Mouse (Mus musculus): ENCODE data around the gene Timp1. TPM values are rescaled to one million over a fixed set of nuclear protein-coding genes. Genes with fewer than 3 reads are reported as not detected.
A peak's percentile ranks its signal among the peaks of the same experiment; 100 is the strongest.

The Timp1 gene
- polyA plus RNA-seq, 1 experiment from 2014 or later, result 13.5 TPM

- no peak overlapping the region for H3K4me3 ChIP-seq
- H3K27ac ChIP-seq, result no peak overlapping the region
- WGBS, result 21% methylated on average over 11 of the region's 11 CpGs
- no peaks in the 10 kb centered on the region for H3K4me1 ChIP-seq
- no peaks in the 10 kb centered on the region for H3K9me3 ChIP-seq (replicated peaks)
- H3K36me3 ChIP-seq, result no peaks in the 10 kb centered on the region
- no peaks in the 10 kb centered on the region for H3K27me3 ChIP-seq (ENCODE audit: low read depth, poor library complexity, severe bottlenecking)
- no peak for DNase-seq (ENCODE audit: low spot score)
These were observed 3.0 kb downstream of the Timp1 start for GRCm38 (mm10) chrX:20872928-20873500.

- H3K4me1 ChIP-seq, result no peaks in the 10 kb centered on the region
- WGBS, result 82% methylated on average over 3 of the region's 3 CpGs
- H3K9me3 ChIP-seq (replicated peaks), result no peaks in the 10 kb centered on the region
- H3K4me3 ChIP-seq, result no peak overlapping the region
- no peak for DNase-seq (ENCODE audit: low spot score)
- no peaks in the 10 kb centered on the region for H3K36me3 ChIP-seq
- no peak overlapping the region for H3K27ac ChIP-seq
- no peaks in the 10 kb centered on the region for H3K27me3 ChIP-seq (ENCODE audit: low read depth, poor library complexity, severe bottlenecking)
These were observed 5.3 kb downstream of the Timp1 start for GRCm38 (mm10) chrX:20875241-20875640.

GRCm38 (mm10) chrX:20910074-20910473, 40.1 kb downstream of the Timp1 start:
- DNase-seq (ENCODE audit: low spot score), result no peak
- Histone ChIP-seq H3K27ac (no peak overlapping the region), H3K36me3 (no peaks in the 10 kb centered on the region), H3K4me1 (no peaks in the 10 kb centered on the region), H3K9me3 (replicated peaks) (no peaks in the 10 kb centered on the region), H3K4me3 (no peak overlapping the region), H3K27me3 (ENCODE audit: low read depth, poor library complexity, severe bottlenecking) (no peaks in the 10 kb centered on the region)
- 39% methylated on average over 3 of the region's 3 CpGs for WGBS

- Histone ChIP-seq H3K27me3 (ENCODE audit: low read depth, poor library complexity, severe bottlenecking) (no peaks in the 10 kb centered on the region), H3K36me3 (no peaks in the 10 kb centered on the region), H3K4me1 (no peaks in the 10 kb centered on the region), H3K4me3 (no peak overlapping the region), H3K27ac (no peak overlapping the region), H3K9me3 (replicated peaks) (no peaks in the 10 kb centered on the region)
- no peak for DNase-seq (ENCODE audit: low spot score)
- 86% methylated on average over 6 of the region's 6 CpGs for WGBS
These were observed 43.8 kb downstream of the Timp1 start for GRCm38 (mm10) chrX:20913726-20914125.

GRCm38 (mm10) chrX:20915075-20915474, 45.1 kb downstream of the Timp1 start:
- Histone ChIP-seq H3K27me3 (ENCODE audit: low read depth, poor library complexity, severe bottlenecking) (peaks cover 13% of the 10 kb centered on the region), H3K4me1 (no peaks in the 10 kb centered on the region), H3K36me3 (no peaks in the 10 kb centered on the region), H3K27ac (no peak overlapping the region), H3K9me3 (replicated peaks) (no peaks in the 10 kb centered on the region), H3K4me3 (no peak overlapping the region)
- no peak for DNase-seq (ENCODE audit: low spot score)

GRCm38 (mm10) chrX:20920249-20920843, 50.4 kb downstream of the Timp1 start:
- no peaks in the 10 kb centered on the region for H3K9me3 ChIP-seq (replicated peaks)
- H3K27me3 ChIP-seq (ENCODE audit: low read depth, poor library complexity, severe bottlenecking), result peaks cover 19% of the 10 kb centered on the region
- H3K27ac ChIP-seq, result no peak overlapping the region
- 13% methylated on average over 39 of the region's 49 CpGs for WGBS
- DNase-seq (ENCODE audit: low spot score), result no peak
- peaks cover 5% of the 10 kb centered on the region for H3K4me1 ChIP-seq
- H3K4me3 ChIP-seq, result peak overlapping the region; percentile 46
- H3K36me3 ChIP-seq, result no peaks in the 10 kb centered on the region

- peak; percentile 80 for DNase-seq (ENCODE audit: low spot score)
- Histone ChIP-seq H3K27me3 (ENCODE audit: low read depth, poor library complexity, severe bottlenecking) (peaks cover 19% of the 10 kb centered on the region), H3K4me1 (peaks cover 5% of the 10 kb centered on the region), H3K9me3 (replicated peaks) (no peaks in the 10 kb centered on the region), H3K36me3 (no peaks in the 10 kb centered on the region), H3K4me3 (peak within 1 kb of the TSS; percentile 46), H3K27ac (no peak within 1 kb of the TSS)
- 11% methylated on average over 35 of the region's 44 CpGs for WGBS
These were observed 50.9 kb downstream of the Timp1 start, which contains the start of gene Syn1 for GRCm38 (mm10) chrX:20920844-20921364. Gene Syn1, minus strand, starts transcription at chrX:20921004.

GRCm38 (mm10) chrX:20921366-20921765, 51.4 kb downstream of the Timp1 start:
- WGBS, result 43% methylated on average over 5 of the region's 5 CpGs
- H3K9me3 ChIP-seq (replicated peaks), result no peaks in the 10 kb centered on the region
- H3K27ac ChIP-seq, result no peak overlapping the region
- no peak for DNase-seq (ENCODE audit: low spot score)
- peak overlapping the region; percentile 46 for H3K4me3 ChIP-seq
- no peaks in the 10 kb centered on the region for H3K36me3 ChIP-seq
- H3K27me3 ChIP-seq (ENCODE audit: low read depth, poor library complexity, severe bottlenecking), result peaks cover 19% of the 10 kb centered on the region
- H3K4me1 ChIP-seq, result peaks cover 5% of the 10 kb centered on the region

- no peak for DNase-seq (ENCODE audit: low spot score)
- no peak overlapping the region for H3K27ac ChIP-seq
- WGBS, result 61% methylated on average over 1 of the region's 1 CpGs
- H3K4me1 ChIP-seq, result peaks cover 5% of the 10 kb centered on the region
- H3K9me3 ChIP-seq (replicated peaks), result no peaks in the 10 kb centered on the region
- no peak overlapping the region for H3K4me3 ChIP-seq
- H3K27me3 ChIP-seq (ENCODE audit: low read depth, poor library complexity, severe bottlenecking), result peaks cover 19% of the 10 kb centered on the region
- peaks cover 17% of the 10 kb centered on the region for H3K36me3 ChIP-seq
These were observed 53.5 kb downstream of the Timp1 start for GRCm38 (mm10) chrX:20923506-20923905.

Small RNA genes lying within 50 kb of the gene (microRNA-seq; reads per million reads assigned to microRNA genes)
- gene Gm24824 (not detected), gene Mir5617 (not detected)

Other genes with a start within 250 kb of the Timp1 start
- 228 and 240 TPM in 2 replicates for gene Uba1, start 211.8 kb upstream of the Timp1 start, polyA plus RNA-seq (2016; fragmentation: Nextera tagmentation; extraction: Ambion mirVana)
- 124 and 134 TPM in 2 replicates for gene Cdk16, start 182.2 kb upstream of the Timp1 start, polyA plus RNA-seq (2016; fragmentation: Nextera tagmentation; extraction: Ambion mirVana)
- 39.3 and 49.4 TPM in 2 replicates for gene Usp11, start 166.3 kb upstream of the Timp1 start, polyA plus RNA-seq (2016; fragmentation: Nextera tagmentation; extraction: Ambion mirVana)
- 80.8 and 96.4 TPM in 2 replicates for gene Araf, start 72.4 kb upstream of the Timp1 start, polyA plus RNA-seq (2016; fragmentation: Nextera tagmentation; extraction: Ambion mirVana)
- gene Syn1, start 50.8 kb downstream of the Timp1 start, polyA plus RNA-seq (2016; fragmentation: Nextera tagmentation; extraction: Ambion mirVana), result 0.13 and 0.14 TPM in 2 replicates
- 3.5 and 3.8 TPM in 2 replicates for gene Cfp, start 61.4 kb downstream of the Timp1 start, polyA plus RNA-seq (2016; fragmentation: Nextera tagmentation; extraction: Ambion mirVana)
- gene Elk1, start 80.4 kb downstream of the Timp1 start, polyA plus RNA-seq (2016; fragmentation: Nextera tagmentation; extraction: Ambion mirVana), result 13.8 and 17.7 TPM in 2 replicates
- 65.6 and 68.2 TPM in 2 replicates for gene Uxt, start 91.9 kb downstream of the Timp1 start, polyA plus RNA-seq (2016; fragmentation: Nextera tagmentation; extraction: Ambion mirVana)
- gene Zfp182, start 192.2 kb downstream of the Timp1 start, polyA plus RNA-seq (2016; fragmentation: Nextera tagmentation; extraction: Ambion mirVana), result 4.0 and 5.0 TPM in 2 replicates
- not detected in 2 replicates for gene Spaca5, start 198.2 kb downstream of the Timp1 start, polyA plus RNA-seq (2016; fragmentation: Nextera tagmentation; extraction: Ambion mirVana)
- gene Zfp300, start 219.4 kb downstream of the Timp1 start, polyA plus RNA-seq (2016; fragmentation: Nextera tagmentation; extraction: Ambion mirVana), result 1.3 and 1.6 TPM in 2 replicates
- not detected in 2 replicates for gene Ssxa1, start 245.7 kb downstream of the Timp1 start, polyA plus RNA-seq (2016; fragmentation: Nextera tagmentation; extraction: Ambion mirVana)

All from limb, embryonic 10.5 days (tissue).